Mouse (Mus musculus) gastrocnemius, postnatal 4 days (tissue): Measurements from ENCODE around the gene Nlgn1. TPM values are rescaled to one million over a fixed set of nuclear protein-coding genes. Genes with fewer than 3 reads are reported as not detected.

Source experiments
- DNase-seq, 2 experiments: peaks; one replicate each; pipeline ENCODE4 v3.0.0; 2021 to 2022; ENCODE audit warnings: low spot score in 2 of 2, mixed read lengths in 2 of 2
- total RNA-seq, 2 experiments: library from RNA; stranded (reverse); gene quantifications; 2 replicates each; pipeline ENCODE4 v1.2.3; 2021

Nlgn1 gene
- total RNA-seq, 2 experiments from 2014 or later: 1.3 to 1.5 TPM

DNA sequence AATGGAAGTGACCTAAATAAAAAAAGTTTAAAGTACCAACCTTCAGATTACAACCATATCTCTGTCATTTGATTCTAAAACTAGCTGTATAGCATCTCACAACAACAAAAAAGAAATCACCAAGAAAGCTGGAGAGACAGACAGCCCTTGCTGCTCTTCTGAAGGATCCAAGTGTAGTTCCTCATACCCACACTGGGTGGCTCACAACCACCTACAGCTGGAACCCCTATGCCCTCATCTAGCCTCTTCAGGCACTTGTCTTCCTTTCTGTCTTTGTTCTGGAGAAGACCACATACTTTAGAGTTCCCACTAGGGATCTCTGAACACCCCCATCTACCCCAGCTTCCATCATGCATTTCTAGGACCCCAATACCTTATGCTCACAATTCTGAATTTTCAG, 236.7 kb downstream of the Nlgn1 start:
- no peak for DNase-seq

DNA sequence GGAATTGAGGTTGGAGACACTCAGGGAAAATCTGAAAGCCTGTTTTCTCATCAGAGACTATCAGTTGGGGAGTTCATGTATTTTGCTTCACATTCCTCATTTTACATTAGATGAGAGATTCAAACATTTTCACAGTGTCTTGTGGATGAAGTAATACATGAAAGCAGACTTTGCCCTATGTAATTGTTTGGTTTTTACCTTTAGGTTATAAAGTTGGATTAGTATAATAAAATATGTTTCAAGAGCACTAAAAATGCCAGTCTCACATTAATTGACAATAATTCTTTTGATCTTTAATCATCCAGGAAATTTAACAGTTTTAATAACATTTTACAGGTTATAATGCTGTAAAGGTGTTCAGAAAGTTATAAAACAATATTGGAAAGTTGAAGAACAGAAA, 262.9 kb downstream of the Nlgn1 start:
- no peak for DNase-seq

DNA sequence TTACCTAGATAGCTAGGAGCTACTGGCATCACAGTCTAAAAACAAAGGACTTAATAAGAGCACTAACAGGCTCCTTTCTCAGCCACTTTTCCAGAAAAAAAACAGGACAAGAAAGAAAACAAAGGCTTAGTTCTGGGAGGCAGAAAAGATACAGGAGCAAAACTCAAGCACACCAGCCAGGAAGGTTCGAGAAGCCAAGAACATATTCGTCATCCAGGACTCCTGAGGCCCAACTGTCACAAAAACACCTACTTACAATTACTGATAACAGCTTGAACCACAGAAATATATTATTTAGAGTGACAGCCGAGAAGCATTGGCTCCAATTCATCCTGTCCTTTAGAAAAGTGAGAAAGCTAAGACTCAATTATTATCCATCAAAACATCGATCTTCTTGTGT, 281.5 kb downstream of the Nlgn1 start:
- DNase-seq: no peak

DNA sequence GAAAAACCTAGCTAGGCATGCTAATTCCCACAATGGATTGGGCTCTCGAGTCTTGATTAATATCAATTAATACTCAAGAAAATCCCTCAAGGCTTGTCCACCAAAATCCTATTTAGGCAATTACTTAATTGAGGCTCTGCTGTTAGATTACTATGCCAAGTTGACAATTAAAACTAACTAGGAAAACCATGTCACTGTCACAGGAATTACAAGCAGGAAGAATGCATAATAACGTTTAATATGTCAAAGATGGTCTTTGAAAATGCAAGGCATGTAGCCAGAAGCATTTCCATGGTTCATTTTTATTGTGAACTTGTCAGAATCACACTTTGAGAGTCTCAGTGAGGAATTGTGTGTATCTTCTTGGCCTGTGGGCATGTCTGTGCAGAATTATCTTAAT, 289.3 kb downstream of the Nlgn1 start:
- no peak for DNase-seq

DNA sequence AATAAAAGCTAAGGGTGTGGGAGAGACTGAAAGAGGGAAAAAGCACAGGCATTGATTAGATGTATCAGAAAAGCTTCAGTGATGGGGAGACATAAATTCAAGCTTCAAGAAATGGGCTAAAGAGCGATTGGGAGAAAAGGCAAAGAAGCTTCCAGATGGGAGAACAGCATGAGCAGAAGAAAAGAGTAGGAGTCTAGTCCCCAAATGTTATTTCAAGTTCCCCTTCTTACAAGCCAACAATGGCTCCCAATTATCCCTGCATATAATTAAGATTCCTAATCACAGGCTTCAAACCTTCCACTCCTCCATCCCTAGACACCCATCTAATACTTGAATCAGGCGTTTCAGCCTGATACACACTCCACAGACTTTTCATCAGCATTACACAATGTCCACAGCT, 292.6 kb downstream of the Nlgn1 start:
- DNase-seq: no peak

DNA sequence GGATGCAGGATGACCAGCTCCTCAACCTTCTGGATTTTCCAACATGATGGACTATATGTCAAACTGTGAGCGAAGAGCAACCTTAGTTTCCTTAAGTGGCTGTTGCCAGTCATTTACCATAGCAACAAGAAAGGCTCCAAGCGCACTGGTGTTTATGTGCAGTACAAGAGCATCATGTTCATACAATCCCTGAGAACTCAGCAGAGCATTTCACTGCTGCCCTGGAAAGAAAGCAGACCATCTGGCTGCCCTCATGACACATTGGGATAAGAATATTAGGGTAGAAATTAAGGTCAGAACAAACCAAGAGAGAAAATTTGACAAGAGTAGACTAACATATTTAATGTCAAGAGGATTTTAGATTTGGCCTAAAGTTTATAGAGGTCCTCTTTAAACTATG, 306.2 kb downstream of the Nlgn1 start:
- DNase-seq: no peak

DNA sequence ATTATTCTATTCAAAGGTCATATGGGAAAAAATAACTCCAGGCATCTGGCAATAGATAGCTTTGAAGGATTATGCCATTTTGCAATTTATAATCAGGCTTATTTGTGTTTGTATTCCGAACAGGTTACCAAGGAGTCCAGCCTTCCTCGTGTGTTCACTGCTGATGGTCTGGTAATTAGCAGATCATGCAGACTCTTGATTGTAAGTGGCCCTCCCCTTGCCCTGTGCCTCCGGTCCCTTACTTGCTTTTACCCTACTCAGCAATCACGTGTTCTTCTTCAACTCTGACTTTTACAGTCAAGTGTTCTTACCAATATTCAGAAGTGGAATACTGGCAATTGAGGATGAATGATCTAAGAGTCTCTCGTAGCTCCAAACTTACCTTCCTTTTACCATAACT, 309.0 kb downstream of the Nlgn1 start:
- no peak for DNase-seq

DNA sequence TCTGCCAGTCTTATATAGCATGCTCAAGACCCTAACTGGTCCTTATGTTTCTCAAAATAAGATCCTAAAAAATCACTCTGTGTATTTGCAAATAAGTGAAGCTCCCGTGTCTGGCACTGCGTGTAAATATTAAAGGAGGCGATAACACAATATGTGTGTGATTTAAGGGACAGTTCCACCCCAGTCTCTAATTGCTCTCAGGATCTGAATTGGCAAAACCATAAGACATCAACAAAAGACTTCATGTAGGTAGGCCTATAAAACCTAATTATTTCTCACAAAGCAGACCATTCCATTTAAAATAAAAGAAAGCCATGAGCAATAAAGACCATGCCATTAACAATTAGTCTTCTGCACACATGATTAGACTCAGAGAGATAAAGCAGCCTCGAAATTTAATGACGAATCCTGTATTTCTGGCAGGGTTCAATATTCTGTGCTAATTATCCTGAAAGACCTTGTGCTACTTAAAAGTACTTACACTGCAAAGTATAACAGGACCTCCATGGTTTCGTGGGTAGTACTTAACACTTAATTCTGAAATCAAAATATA, 310.6 kb downstream of the Nlgn1 start:
- no peak for DNase-seq

DNA sequence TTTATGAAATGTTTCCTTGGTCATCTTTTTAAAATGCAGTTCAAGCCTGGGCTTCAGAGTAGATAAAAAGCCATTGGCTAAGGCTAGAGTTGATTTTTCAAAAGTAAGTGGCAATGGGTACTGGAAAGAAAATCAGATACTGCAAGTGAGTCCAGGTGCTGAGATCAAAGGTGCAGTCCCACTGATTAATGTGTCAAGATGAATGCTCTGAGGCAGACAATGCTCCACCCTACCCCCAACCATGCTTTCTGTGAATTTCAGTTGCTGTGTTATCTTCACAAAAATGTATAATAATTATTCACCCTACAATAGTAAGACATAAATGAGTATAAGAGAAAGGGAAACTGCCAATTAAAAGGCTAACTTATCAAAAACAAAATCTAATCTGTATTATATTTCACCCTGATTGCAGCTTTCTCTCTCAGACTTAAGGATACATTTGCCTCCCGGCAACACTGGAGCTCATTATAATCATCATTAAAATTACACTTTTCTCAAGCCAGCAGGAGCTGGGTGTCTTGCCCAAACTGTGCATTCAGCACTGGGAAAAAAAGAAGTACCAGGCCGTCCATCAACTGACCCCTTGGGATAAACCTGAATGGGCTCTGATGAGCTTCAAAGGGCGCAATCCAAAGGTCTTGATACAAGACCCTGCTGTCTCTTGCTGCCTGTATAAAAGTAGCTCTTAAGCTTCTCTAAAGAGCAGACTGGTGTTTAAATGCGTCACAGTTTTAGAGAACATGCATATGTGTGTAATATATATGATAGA, 320.8 kb downstream of the Nlgn1 start:
- no peak for DNase-seq

DNA sequence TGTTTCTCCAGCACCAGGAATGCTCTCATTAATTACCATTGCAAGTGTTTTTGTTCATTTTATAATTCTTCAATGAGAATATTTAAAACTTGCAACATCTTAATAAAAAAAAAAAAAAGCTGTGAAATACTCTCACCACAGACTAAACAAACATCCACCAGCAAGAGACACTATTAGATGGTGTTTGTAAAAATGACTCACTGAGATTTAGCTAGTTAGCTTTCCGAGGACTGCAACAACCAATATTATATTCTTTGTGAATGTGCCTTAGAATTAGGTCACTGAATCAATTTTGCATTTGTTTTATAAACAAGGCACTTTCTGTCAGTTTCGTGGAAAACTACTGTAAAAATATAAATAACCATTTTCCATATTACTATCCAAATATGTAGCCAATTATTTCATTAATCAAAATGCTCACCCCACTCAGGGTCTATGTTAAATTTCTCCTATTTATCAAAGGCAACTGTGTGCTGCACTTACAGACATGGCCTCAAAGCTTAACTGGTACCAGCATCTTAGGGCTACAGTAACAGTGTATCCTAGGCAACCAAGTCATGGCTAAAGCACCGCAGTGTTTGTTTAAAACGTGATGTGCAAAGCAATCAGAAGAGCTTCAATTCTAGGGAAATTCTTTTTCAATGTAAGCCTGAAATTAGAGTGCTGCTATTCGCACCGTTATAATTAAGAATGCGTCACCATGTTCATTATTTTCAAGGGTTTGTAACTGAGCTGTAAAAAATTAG, 329.2 kb downstream of the Nlgn1 start:
- no peak for DNase-seq

DNA sequence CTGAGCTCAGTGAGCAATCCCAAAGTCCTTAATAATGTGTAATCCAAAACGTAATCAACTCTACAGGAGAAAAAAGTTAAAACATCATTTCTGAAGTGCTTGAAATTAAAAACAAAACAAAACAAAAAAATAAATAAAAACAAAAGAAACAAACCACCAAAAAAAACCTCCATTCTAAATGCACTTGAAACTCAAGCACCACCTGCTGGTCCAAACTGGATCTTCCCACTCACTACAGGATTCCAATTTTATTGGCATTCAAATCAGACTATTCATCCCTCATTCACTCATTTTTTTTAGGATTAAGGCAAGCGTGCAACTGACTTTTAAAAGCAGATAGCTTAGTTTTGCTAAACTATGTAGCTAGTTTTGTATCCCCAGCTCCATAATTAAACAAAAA, 329.9 kb downstream of the Nlgn1 start:
- DNase-seq: no peak

DNA sequence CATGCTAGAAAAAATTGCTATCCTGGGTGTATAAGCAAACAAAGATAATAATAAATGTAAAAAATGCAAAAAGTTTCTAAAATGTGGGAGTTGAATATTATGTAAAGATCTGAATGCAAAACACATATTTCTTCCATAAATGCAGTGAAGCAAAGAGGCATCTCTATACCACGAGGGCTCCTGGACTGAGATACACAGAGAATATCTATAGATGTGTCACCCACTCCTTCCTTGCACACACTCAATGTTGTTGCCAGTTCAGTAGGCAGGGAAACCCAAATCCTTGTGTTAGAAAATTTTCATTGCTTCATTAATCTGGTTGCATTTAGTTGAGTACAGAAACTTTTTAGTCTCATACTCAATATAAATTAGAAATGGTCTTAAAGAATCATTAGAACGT, 364.7 kb downstream of the Nlgn1 start:
- no peak for DNase-seq

DNA sequence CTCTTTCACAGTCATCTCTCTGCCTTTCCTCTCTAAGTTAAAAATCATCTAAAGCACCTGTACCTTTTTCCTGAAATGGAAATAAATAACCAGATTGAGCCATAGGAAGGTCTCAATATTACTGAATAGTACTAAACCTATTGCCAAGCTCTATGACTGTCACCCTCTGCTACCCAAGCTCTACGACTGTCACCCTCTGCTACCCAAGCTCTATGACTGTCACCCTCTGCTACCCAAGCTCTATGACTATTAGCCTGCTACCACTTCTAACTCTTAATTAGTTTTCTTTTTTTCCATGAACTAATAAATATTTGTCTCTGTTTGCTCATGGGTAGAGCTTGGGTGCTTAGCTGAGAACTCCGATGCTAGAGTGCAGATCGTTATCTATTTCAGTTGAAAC, 368.0 kb downstream of the Nlgn1 start:
- DNase-seq: no peak

DNA sequence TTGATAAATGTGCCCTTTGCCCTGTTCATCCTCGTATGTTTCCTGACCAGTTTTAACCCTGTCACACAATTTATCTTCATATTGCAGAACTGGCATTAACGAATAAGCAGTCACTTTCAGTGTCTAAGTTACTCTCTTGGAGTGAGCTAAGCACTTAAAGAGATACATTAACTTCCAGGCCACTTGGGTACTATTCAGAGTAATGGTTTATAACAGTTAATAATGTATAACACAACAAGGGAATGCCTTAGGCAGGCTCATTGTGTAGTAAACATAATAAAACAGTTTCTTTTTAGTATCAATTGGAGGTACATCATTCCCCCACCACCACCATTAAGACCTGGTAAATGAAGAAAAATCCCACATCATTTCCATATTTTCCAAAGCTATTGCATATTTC, 368.7 kb downstream of the Nlgn1 start:
- no peak for DNase-seq

DNA sequence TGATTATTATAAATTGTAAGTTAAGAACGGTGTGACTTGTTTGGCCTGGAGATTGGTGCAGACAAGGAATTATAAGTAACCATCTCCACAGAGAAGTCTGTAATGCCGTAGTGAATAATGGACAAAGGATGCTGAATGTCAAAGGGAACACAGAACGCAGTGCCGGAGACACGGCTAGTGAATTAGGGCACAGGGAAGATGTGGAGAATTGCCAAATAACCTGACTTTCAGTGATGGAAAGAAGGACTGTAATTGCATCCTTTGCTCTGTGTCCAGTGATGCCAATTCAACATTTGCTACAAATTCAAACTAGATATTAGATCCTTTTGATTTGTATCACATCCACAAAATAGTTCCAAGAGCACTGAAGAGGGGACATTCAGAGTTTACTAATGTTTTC, 415.7 kb downstream of the Nlgn1 start:
- no peak for DNase-seq

DNA sequence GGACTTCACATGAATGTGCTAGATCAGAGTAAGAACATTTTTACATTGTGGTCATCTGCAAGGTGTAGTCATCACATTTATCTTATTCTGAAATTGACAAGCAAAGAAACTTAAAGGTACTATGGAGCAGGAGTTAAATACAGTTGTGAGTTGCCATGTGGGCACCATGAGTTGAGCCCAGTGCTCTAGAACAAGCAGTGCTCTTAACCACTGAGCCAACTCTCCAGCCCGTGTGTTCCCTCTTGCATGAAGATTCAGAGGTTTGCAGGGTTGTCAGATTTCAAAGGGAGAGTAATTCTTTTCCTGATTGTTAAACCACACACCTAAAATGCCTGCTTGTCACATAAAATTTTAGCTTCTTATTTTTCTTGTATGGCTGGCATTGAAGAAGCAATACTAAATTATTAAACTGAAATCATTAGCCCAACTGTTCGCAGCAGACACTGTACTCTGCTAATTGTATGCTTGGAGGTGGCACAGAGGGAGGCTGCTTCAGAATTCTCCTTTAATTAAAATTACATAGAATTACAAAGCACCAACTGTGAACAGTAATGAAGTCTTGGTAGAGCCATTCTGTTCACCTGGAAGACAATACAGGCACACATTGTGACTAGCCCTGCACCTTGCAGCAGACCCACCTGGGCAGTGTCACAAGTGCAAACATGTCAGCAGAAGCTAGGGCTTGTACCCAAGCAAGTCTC, 417.7 kb downstream of the Nlgn1 start:
- DNase-seq: no peak

DNA sequence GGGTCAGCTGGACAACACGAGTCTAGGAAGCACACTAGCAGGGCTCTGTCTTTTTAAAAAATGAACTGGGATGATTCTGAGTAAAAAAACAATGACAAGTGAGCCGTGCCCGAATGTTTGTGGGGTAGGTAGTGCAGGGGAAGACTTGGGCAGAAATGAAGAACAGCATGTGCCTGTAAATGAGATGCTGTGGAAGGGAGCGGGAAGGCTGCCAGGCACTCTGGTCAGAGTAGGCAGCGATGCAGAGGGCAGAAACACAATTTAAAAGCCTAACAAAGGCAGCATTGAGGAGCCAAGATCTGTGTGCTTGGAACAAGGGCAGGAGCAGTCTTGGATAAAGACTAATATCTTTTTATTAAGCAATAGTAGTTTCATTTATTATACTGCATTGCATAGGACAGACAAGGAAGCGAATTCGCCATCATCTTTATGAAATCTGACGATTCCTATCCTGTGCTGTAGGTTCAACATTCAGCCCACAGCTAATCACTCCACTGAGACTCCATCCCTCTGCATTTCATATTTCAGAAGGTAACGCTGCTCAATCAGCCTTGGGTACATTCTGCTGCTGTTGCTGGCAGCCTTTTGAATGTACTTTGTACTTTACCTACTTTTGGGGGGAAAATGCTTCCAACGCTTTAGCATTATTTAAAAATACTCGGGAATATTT, 429.0 kb downstream of the Nlgn1 start:
- no peak for DNase-seq

DNA sequence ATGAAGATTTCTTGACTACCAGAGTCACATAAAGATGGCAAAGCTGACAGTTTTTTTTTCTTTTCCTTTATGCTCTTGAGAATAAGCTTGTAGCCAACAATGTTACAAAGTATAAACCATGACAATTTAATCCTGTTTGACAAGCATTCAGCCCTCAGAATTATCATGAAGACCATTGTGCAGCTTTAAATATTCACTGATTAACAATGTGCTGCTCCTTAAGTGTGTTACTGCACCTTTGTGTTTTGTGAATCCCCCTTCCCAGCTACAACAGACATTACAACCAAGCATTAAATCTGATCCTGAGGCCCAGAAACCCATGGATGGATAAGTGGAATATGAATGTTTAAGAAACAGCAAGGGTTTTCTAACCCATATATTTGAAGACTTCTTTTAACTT, 434.8 kb downstream of the Nlgn1 start:
- DNase-seq: no peak

DNA sequence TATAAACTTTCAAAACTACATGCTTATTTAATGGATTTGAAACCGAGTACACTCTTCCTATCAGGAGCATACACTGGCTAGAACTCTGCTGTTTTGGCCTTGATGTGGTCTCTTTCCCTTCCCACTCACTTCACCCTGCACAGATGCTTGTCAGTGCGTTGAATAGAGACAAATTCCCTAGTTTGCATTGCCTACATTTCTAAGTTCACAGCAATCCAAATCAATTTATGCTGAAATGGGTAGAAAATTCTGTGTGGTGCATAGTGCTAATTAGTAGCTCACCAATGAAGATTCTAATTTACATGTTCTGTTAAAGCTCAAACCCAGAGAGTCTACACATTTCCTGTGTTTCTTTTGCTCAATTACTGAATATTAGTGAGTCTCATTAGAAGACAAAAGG, 447.5 kb downstream of the Nlgn1 start:
- DNase-seq: no peak

DNA sequence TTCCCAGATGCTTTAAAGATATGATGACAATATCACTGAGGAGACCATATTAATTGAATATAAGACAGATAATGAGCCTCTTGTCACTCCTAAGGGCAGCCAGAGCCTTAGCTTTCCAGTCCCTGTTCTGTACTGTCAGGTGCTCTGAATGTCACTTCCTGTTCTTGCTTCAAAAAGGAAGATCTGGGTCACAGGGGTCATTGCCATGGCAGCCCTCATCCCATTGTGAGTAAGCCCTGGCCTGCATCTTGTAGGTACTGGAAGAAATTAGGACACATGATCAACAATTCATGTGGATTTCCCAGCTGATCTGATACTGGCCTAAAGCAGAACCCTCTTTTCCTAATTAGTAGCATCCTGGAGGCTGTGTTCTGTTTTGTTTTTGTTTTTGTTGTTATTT, 463.1 kb downstream of the Nlgn1 start:
- no peak for DNase-seq

DNA sequence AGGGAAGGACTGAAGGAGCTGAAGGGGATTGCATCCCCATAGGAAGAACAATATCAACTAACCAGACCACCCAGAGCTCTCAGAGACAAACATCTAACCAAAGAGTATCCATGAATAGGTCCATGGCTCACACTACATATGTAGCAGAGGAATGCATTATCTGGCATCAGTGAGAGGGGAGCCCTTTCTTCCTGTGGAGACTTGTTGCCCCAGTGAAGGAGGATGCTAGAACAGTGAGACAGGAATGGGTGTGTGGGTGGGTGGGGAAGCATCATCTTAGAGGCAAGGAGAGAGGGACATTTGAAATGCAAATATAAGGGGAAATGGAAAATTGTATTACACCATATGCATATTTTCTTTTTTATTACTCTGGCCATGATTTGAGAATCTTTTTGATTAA, 473.9 kb downstream of the Nlgn1 start:
- DNase-seq: no peak
